Mouse (Mus musculus) ES-E14 (cell line): ENCODE results near the gene Limd2. TPM values are rescaled to one million over a fixed set of nuclear protein-coding genes. Genes with fewer than 3 reads are reported as not detected.

Experiments used
- DNase-seq: peaks from one replicate; pipeline ENCODE4 v3.0.0-alpha.2; 2013; ENCODE audit warnings: low read depth, low spot score
- H3K27ac ChIP-seq: 2 replicates; pipeline ENCODE4 v1.5.1; 2012; ENCODE audit warnings: low read depth, mild to moderate bottlenecking, low read length, moderate library complexity, mixed read lengths; ENCODE audit not compliant: poor library complexity, insufficient read depth, severe bottlenecking
- H3K36me3 ChIP-seq: 2 replicates; pipeline ENCODE4 v1.6.1; 2012; ENCODE audit warnings: mild to moderate bottlenecking, low read length, moderate library complexity, mixed read lengths; ENCODE audit not compliant: control insufficient read depth, poor library complexity, insufficient read depth, severe bottlenecking
- H3K4me1 ChIP-seq, 2 experiments: fragments of 150-350 bp in 1 of 2; sonication (generic) in 1 of 2; 2 replicates each; pipeline ENCODE4 v1.6.1; 2012; ENCODE audit warnings: low read length in 2 of 2, mild to moderate bottlenecking in 1 of 2, mixed read lengths in 1 of 2; ENCODE audit not compliant: control insufficient read depth in 2 of 2, insufficient read depth in 2 of 2, poor library complexity in 1 of 2
- H3K4me3 ChIP-seq, 2 experiments: fragments of 150-350 bp in 1 of 2; sonication (generic) in 1 of 2; 2 replicates each; pipeline ENCODE4 v1.5.1; 2012; ENCODE audit warnings: low read length in 2 of 2, low read depth in 1 of 2, mild to moderate bottlenecking in 1 of 2, mixed read lengths in 1 of 2; ENCODE audit not compliant: insufficient read depth in 1 of 2, poor library complexity in 1 of 2, severe bottlenecking in 1 of 2
- H3K9ac ChIP-seq: 2 replicates; pipeline ENCODE4 v1.6.1; 2012; ENCODE audit warnings: low read depth, mild to moderate bottlenecking, low read length, mixed read lengths; ENCODE audit not compliant: poor library complexity, insufficient read depth, severe bottlenecking
- H3K9me3 ChIP-seq: fragments of 150-350 bp; sonication (generic); 2 replicates; pipeline ENCODE4 v1.6.1; 2012; ENCODE audit warnings: low read depth, mild to moderate bottlenecking, low read length; ENCODE audit not compliant: control insufficient read depth, insufficient read depth
- CHD2 ChIP-seq: IDR thresholded peaks from 2 replicates; pipeline ENCODE4 v1.6.1; 2014; ENCODE audit warnings: mild to moderate bottlenecking, low read depth, low read length, inconsistent platforms
- HCFC1 ChIP-seq: IDR thresholded peaks from 2 replicates; pipeline ENCODE4 v1.6.1; 2012; ENCODE audit warnings: low read length, inconsistent platforms, borderline replicate concordance; ENCODE audit not compliant: insufficient read depth
- MAFK ChIP-seq: IDR thresholded peaks from 2 replicates; pipeline ENCODE4 v1.6.1; 2014; ENCODE audit warnings: mild to moderate bottlenecking, low read depth, low read length, inconsistent platforms; ENCODE audit not compliant: insufficient read depth
- ZC3H11A ChIP-seq: IDR thresholded peaks from 2 replicates; pipeline ENCODE4 v1.6.1; 2012; ENCODE audit warnings: low read depth, mild to moderate bottlenecking, inconsistent platforms, low read length, borderline replicate concordance
- ZNF384 ChIP-seq: IDR thresholded peaks from 2 replicates; pipeline ENCODE4 v1.6.1; 2012; ENCODE audit warnings: low read depth, low read length, inconsistent platforms
- in situ Hi-C, 2 experiments: fragments of 600-800 bp; cut with MboI; formaldehyde crosslinking; loops; one replicate each; pipeline ENCODE4 v1.15.1; 2025; ENCODE audit warnings: low sequenced_read_pairs in 2 of 2, inconsistent platforms in 1 of 2; ENCODE audit not compliant: unreplicated experiment in 2 of 2
- total RNA-seq: library from RNA; depleted of rRNA; stranded (reverse); fragments of 300-350 nt; gene quantifications from 2 replicates; pipeline ENCODE4 v1.2.3, GENCODE M21; 2012

The Limd2 gene
- total RNA-seq, 1 experiment = 30.9 TPM

- TF ChIP-seq MAFK (no peak), ZC3H11A (no peak), HCFC1 (no peak), CHD2 (no peak), ZNF384 (no peak)
- H3K27ac ChIP-seq = no peak overlapping the region
- peaks cover 35% of the 10 kb centered on the region; the same call in 1 of the 2 replicates for H3K36me3 ChIP-seq
- H3K9me3 ChIP-seq = no peaks in the 10 kb centered on the region
- H3K4me1 ChIP-seq = peaks cover 0 to 12% of the 10 kb centered on the region in 2 experiments; a peak in 2 of 4 replicates
- in situ Hi-C loops = no loop called here
- no peak overlapping the region for H3K4me3 ChIP-seq
- no peak overlapping the region for H3K9ac ChIP-seq
- DNase-seq = no peak
These were observed 4.9 kb downstream of the Limd2 start for GRCm38 (mm10) chr11:106155761-106156160.

- peaks cover 41% of the 10 kb centered on the region for H3K36me3 ChIP-seq
- H3K27ac ChIP-seq = no peak overlapping the region
- no peak overlapping the region for H3K4me3 ChIP-seq
- in situ Hi-C loops = no loop called here
- no peaks in the 10 kb centered on the region for H3K9me3 ChIP-seq
- H3K4me1 ChIP-seq = peaks cover 0 to 12% of the 10 kb centered on the region in 2 experiments; a peak in 2 of 4 replicates
- TF ChIP-seq ZNF384 = no peak
- no peak for TF ChIP-seq CHD2
- TF ChIP-seq ZC3H11A = no peak
- TF ChIP-seq MAFK = no peak
- TF ChIP-seq HCFC1 = no peak
- H3K9ac ChIP-seq = no peak overlapping the region
- no peak for DNase-seq
These were observed 5.9 kb downstream of the Limd2 start for GRCm38 (mm10) chr11:106154770-106155169.

GRCm38 (mm10) chr11:106154091-106154490, 6.6 kb downstream of the Limd2 start:
- DNase-seq = no peak
- H3K4me1 ChIP-seq = peaks cover 0 to 11% of the 10 kb centered on the region in 2 experiments; a peak in 2 of 4 replicates
- peaks cover 48% of the 10 kb centered on the region for H3K36me3 ChIP-seq
- in situ Hi-C loops = no loop called here
- TF ChIP-seq ZNF384 (no peak), MAFK (no peak), HCFC1 (no peak), ZC3H11A (no peak), CHD2 (no peak)
- H3K27ac ChIP-seq = no peak overlapping the region
- no peaks in the 10 kb centered on the region for H3K9me3 ChIP-seq
- H3K4me3 ChIP-seq = no peak overlapping the region
- no peak overlapping the region for H3K9ac ChIP-seq

GRCm38 (mm10) chr11:106152132-106152531, 8.5 kb downstream of the Limd2 start:
- in situ Hi-C loops = no loop called here
- no peak overlapping the region; the same call in 1 of the 2 replicates for H3K27ac ChIP-seq
- DNase-seq = no peak
- no peaks in the 10 kb centered on the region for H3K9me3 ChIP-seq
- peaks cover 48% of the 10 kb centered on the region for H3K36me3 ChIP-seq
- H3K9ac ChIP-seq = no peak overlapping the region
- no peak overlapping the region for H3K4me3 ChIP-seq
- no peaks in the 10 kb centered on the region for H3K4me1 ChIP-seq
- no peak for TF ChIP-seq CHD2
- TF ChIP-seq HCFC1 = no peak
- no peak for TF ChIP-seq ZC3H11A
- no peak for TF ChIP-seq ZNF384
- TF ChIP-seq MAFK = no peak

GRCm38 (mm10) chr11:106151219-106151618, 9.4 kb downstream of the Limd2 start:
- no peak overlapping the region for H3K9ac ChIP-seq
- no peaks in the 10 kb centered on the region for H3K4me1 ChIP-seq
- H3K27ac ChIP-seq = no peak overlapping the region
- H3K4me3 ChIP-seq = no peak overlapping the region
- no peaks in the 10 kb centered on the region for H3K9me3 ChIP-seq
- TF ChIP-seq ZC3H11A (no peak), CHD2 (no peak), MAFK (no peak), ZNF384 (no peak), HCFC1 (no peak)
- no peak for DNase-seq
- in situ Hi-C loops = no loop called here
- H3K36me3 ChIP-seq = peaks cover 45% of the 10 kb centered on the region
